Mouse (Mus musculus) forebrain, embryonic 13.5 days (tissue): ENCODE data around the gene 4632433K11Rik. TPM values are rescaled to one million over a fixed set of nuclear protein-coding genes. Genes with fewer than 3 reads are reported as not detected.

Experiments
- ATAC-seq: fragments of 200-750 bp; cut with Nextera tagmentation; 2 replicates; pipeline ENCODE4 v1.8.0; 2017
- H3K27ac ChIP-seq: fragments of 300-500 bp; sonication (generic); 2 replicates; pipeline ENCODE4 v1.5.1; 2015; ENCODE audit warnings: inconsistent platforms, mild to moderate bottlenecking, moderate library complexity
- H3K27me3 ChIP-seq: fragments of 300-500 bp; sonication (generic); 2 replicates; pipeline ENCODE4 v1.6.1; 2015; ENCODE audit warnings: mild to moderate bottlenecking, inconsistent platforms
- H3K36me3 ChIP-seq: fragments of 300-500 bp; sonication (generic); 2 replicates; pipeline ENCODE4 v1.6.1; 2015; ENCODE audit warnings: mild to moderate bottlenecking, inconsistent platforms; ENCODE audit not compliant: poor library complexity, severe bottlenecking
- H3K4me1 ChIP-seq: fragments of 300-500 bp; sonication (generic); 2 replicates; pipeline ENCODE4 v1.6.1; 2015; ENCODE audit warnings: inconsistent platforms
- H3K4me2 ChIP-seq: fragments of 300-500 bp; sonication (generic); 2 replicates; pipeline ENCODE4 v1.6.1; 2015; ENCODE audit warnings: inconsistent platforms, mild to moderate bottlenecking, moderate library complexity
- H3K4me3 ChIP-seq: fragments of 300-500 bp; sonication (generic); 2 replicates; pipeline ENCODE4 v1.5.1; 2015; ENCODE audit warnings: mild to moderate bottlenecking, inconsistent platforms
- H3K9ac ChIP-seq: fragments of 300-500 bp; sonication (generic); 2 replicates; pipeline ENCODE4 v1.6.1; 2015; ENCODE audit warnings: mild to moderate bottlenecking, inconsistent platforms
- H3K9me3 ChIP-seq: fragments of 300-500 bp; sonication (generic); replicated peaks from 2 replicates; pipeline ENCODE4 v1.6.1; 2016; ENCODE audit warnings: inconsistent platforms
- WGBS: fragments of 180-500 bp; shearing (Covaris S2); methylation state at CpG from one replicate; pipeline ENCODE4 v1.1.7; 2015; 5-methylcytosine and 5-hydroxymethylcytosine counted together
- polyA plus RNA-seq: library from polyadenylated mRNA; unstranded; fragments of >200 nt; fragmentation: Nextera tagmentation; extraction: Ambion mirVana; gene quantifications from 2 replicates; pipeline ENCODE4 v1.2.1, GENCODE M21; 2015

The 4632433K11Rik gene
- polyA plus RNA-seq, 1 experiment from 2014 or later: not detected

DNA sequence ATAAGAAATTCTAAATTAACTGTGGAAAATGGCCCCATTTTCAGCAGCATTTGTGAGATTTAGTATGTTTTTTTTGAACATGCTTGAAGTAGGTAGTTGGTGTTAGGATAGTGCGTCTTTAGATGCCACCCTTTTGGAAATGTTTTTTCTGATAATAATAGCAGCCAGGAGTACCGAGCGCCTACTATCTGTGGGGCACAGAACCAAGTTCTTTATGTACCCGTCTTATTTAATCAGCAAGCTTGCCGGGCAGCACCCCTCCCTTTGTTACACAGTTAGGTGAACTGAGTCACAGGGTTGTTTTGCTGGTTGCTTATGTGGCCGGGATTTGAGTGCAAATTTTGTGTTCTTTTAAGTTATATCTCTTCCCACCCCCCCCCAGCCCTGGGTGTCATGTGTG is 47.3 kb downstream of the 4632433K11Rik start:
- Histone ChIP-seq H3K4me3 (peak overlapping the region; percentile 98), H3K36me3 (peaks cover 63% of the 10 kb centered on the region), H3K27me3 (no peaks in the 10 kb centered on the region), H3K27ac (no peak overlapping the region), H3K9ac (peak overlapping the region; percentile 99), H3K4me1 (peaks cover 20% of the 10 kb centered on the region), H3K4me2 (peak overlapping the region; percentile 93), H3K9me3 (no peaks in the 10 kb centered on the region)
- ATAC-seq: no peak
- WGBS: 67% methylated on average over 6 of the region's 6 CpGs

DNA sequence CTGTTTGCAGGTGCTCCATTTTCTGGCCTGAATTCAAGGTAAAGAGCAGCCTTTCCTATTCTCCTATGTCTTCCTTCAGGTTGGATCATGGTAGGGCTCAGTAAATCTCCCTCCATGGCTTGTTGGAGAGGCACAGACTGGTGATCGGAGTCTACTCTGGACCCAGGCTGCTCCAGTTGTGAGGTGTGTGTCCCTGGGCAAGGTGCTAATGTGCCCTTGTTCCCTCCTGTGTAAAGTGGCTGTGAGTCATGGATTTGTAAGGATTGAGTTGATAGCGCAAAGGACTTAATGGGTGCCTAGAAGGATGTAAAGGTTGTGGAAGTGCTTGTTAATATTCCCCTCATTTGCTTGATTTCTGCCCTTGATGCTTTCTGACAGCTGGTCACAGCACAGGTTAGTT is 48.0 kb downstream of the 4632433K11Rik start:
- Histone ChIP-seq H3K36me3 (peaks cover 59% of the 10 kb centered on the region), H3K9ac (no peak overlapping the region), H3K9me3 (no peaks in the 10 kb centered on the region), H3K27ac (no peak overlapping the region), H3K27me3 (no peaks in the 10 kb centered on the region), H3K4me3 (0 out of 2 replicates have a peak overlapping the region, but pooled peaks have one; percentile 98), H3K4me2 (peak overlapping the region; percentile 93; the same call in 1 of the 2 replicates), H3K4me1 (peaks cover 20% of the 10 kb centered on the region)
- WGBS: 94% methylated on average over 2 of the region's 2 CpGs
- ATAC-seq: no peak

DNA sequence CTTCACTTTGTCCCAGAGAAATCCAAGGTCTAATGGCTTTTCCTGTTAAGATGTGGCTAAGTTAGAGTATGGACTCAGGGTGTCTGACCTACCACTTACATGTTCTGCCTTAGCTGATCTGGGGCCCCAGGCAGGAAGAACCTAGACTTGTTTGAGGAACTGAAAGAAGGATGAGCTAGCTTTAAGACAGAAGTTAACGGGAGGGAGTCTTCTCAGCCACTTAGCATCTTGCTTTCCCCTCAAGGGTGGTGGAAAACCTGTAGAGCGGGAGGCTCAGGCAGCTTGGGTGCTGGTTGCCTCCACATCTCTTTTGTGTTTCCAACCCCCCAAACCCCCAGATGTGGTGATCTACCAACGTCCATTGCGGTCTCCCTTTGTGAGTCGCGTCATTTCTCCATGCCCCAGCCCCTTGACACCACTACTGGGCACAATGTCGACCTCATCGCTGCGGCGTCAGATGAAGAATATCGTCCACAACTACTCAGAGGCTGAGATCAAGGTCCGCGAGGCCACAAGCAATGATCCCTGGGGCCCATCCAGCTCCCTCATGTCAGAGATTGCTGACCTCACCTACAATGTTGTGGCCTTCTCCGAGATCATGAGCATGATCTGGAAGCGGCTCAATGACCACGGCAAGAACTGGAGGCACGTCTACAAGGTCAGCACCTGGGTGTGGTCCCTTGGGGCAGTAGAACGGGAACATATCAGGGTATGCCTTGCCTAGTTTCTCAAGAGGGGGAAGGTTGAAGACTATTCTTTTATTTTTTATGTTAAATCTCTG is 49.6 kb downstream of the 4632433K11Rik start:
- H3K27me3 ChIP-seq: no peaks in the 10 kb centered on the region
- no peak overlapping the region for H3K9ac ChIP-seq
- H3K4me2 ChIP-seq: no peak overlapping the region
- H3K4me1 ChIP-seq: peaks cover 26% of the 10 kb centered on the region
- peaks cover 47% of the 10 kb centered on the region for H3K36me3 ChIP-seq
- H3K9me3 ChIP-seq: no peaks in the 10 kb centered on the region
- H3K4me3 ChIP-seq: no peak overlapping the region
- 94% methylated on average over 18 of the region's 18 CpGs for WGBS
- no peak overlapping the region for H3K27ac ChIP-seq
- no peak for ATAC-seq

Other genes with a start within 250 kb of the 4632433K11Rik start
- gene Tmem238, start 244.5 kb upstream of the 4632433K11Rik start, polyA plus RNA-seq: 2.6 and 2.7 TPM in 2 replicates
- 244 and 284 TPM in 2 replicates for gene Rpl28, start 241.2 kb upstream of the 4632433K11Rik start, polyA plus RNA-seq
- 398 and 454 TPM in 2 replicates for gene Ube2s, start 221.5 kb upstream of the 4632433K11Rik start, polyA plus RNA-seq
- gene Shisa7, start 189.4 kb upstream of the 4632433K11Rik start, polyA plus RNA-seq: 5.6 and 7.1 TPM in 2 replicates
- 2.7 and 3.4 TPM in 2 replicates for gene Isoc2b, start 163.9 kb upstream of the 4632433K11Rik start, polyA plus RNA-seq
- gene Isoc2a, start 157.0 kb upstream of the 4632433K11Rik start, polyA plus RNA-seq: 0.63 and 0.77 TPM in 2 replicates
- gene Gm36210, start 127.6 kb upstream of the 4632433K11Rik start, polyA plus RNA-seq: 0.26 and 0.45 TPM in 2 replicates
- gene Zfp628, start 118.9 kb upstream of the 4632433K11Rik start, polyA plus RNA-seq: 4.3 and 4.5 TPM in 2 replicates
- gene Nat14, start 112.1 kb upstream of the 4632433K11Rik start, polyA plus RNA-seq: 21.2 and 24.9 TPM in 2 replicates
- gene Ssc5d, start 108.3 kb upstream of the 4632433K11Rik start, polyA plus RNA-seq: 0.23 and 0.30 TPM in 2 replicates
- gene Sbk2, start 69.7 kb upstream of the 4632433K11Rik start, polyA plus RNA-seq: not detected in 2 replicates
- 0.09 and 0.19 TPM in 2 replicates for gene Sbk3, start 63.0 kb upstream of the 4632433K11Rik start, polyA plus RNA-seq
- gene Zfp579, start 38.0 kb upstream of the 4632433K11Rik start, polyA plus RNA-seq: 51.2 and 56.5 TPM in 2 replicates
- 9.1 and 10.4 TPM in 2 replicates for gene Zfp524, start 19.7 kb upstream of the 4632433K11Rik start, polyA plus RNA-seq
- 46.6 and 51.2 TPM in 2 replicates for gene Fiz1, start 19.4 kb upstream of the 4632433K11Rik start, polyA plus RNA-seq
- gene Gm44973, start 18.6 kb upstream of the 4632433K11Rik start, polyA plus RNA-seq: 1.5 and 2.1 TPM in 2 replicates
- gene Zfp865, start 13.7 kb upstream of the 4632433K11Rik start, polyA plus RNA-seq: 5.1 and 5.4 TPM in 2 replicates
- 17.0 and 19.7 TPM in 2 replicates for gene Ccdc106, start 13.6 kb upstream of the 4632433K11Rik start, polyA plus RNA-seq
- 5.6 and 8.4 TPM in 2 replicates for gene Zfp784, start 4.3 kb downstream of the 4632433K11Rik start, polyA plus RNA-seq
- gene Zfp580, start 17.4 kb downstream of the 4632433K11Rik start, polyA plus RNA-seq: 45.3 and 45.6 TPM in 2 replicates
- 149 and 152 TPM in 2 replicates for gene U2af2, start 28.0 kb downstream of the 4632433K11Rik start, polyA plus RNA-seq
- gene Epn1, start 46.1 kb downstream of the 4632433K11Rik start, polyA plus RNA-seq: 60.5 and 68.9 TPM in 2 replicates
- gene Rfpl4, start 82.8 kb downstream of the 4632433K11Rik start, polyA plus RNA-seq: not detected in 2 replicates
- gene Rasl2-9, start 91.8 kb downstream of the 4632433K11Rik start, polyA plus RNA-seq: 0.29 and 0.30 TPM in 2 replicates
- gene Vmn1r55, start 115.6 kb downstream of the 4632433K11Rik start, polyA plus RNA-seq: not detected in 2 replicates
- not detected in 2 replicates for gene Vmn1r56, start 162.6 kb downstream of the 4632433K11Rik start, polyA plus RNA-seq
- gene Vmn1r57, start 184.4 kb downstream of the 4632433K11Rik start, polyA plus RNA-seq: not detected in 2 replicates